Mouse (Mus musculus): ENCODE data around the gene Naxe.
A peak's percentile ranks its signal among the peaks of the same experiment; 100 is the strongest.

DNA sequence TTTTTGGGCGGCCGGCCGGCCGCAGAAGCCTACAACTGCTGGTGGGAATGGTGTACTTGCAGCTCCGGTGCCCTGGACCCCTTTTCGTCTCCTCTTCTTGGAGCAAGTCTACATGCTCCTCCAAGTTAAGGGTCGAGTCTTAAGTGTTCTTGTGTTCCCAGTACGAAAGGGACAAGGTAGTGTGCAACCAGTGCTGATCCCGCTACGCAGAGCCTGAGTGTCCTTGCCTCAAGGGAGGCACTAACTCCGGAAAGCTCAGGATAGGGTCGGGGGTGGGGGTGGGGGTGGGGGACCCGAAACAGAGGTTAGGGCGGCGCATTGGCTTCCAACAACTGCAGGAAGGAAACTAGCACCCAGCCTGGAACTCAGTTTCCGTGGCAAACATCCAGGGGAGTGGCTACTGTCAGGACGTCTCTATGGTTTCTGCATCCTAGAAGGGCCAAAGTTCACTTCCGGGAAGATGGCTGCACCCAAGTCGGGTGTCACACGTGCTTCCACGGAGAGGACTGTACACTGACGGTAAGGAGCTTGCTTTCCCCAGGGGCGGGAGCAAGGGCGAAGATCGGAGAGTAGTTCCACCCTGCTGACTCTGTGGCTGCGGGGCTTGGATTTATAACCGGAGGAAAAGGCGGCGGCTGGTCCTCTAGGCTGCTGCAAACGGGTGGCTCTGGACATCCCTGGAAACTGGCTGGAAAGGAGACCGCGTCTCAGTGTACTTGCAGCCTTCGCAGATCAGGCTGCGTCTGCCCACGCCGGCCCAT is 15.5 kb downstream of the Naxe start, which contains the start of gene Gpatch4:
- TF ChIP-seq CTCF (IDR thresholded peaks at IDR 0.05; ENCODE audit: low read depth, low read length), result no peak
- 0 out of 2 replicates have a peak, but pooled peaks have one; percentile 15 for TF ChIP-seq POLR2A (IDR thresholded peaks at IDR 0.05; ENCODE audit: extremely low read depth, insufficient read depth, low read length)

Measured in liver, adult 2 months (tissue).